Mouse (Mus musculus) c-Kit-positive CD71-positive TER-119-positive erythroid progenitor cells, embryonic 14.5 days (primary cell): Measurements from ENCODE around the gene Ntf5.

Experiments
- DNase-seq: peaks from one replicate; pipeline ENCODE4 v3.0.0-alpha.2; 2013; ENCODE audit warnings: low spot score

Ntf5 gene

GRCm38 (mm10) chr7:45435038-45435437 lies 21.5 kb downstream of the Ntf5 start:
- no peak for DNase-seq

GRCm38 (mm10) chr7:45436444-45436843 lies 22.9 kb downstream of the Ntf5 start:
- no peak for DNase-seq

GRCm38 (mm10) chr7:45437046-45437445 lies 23.6 kb downstream of the Ntf5 start:
- no peak for DNase-seq

- DNase-seq, result no peak
These were observed 24.2 kb downstream of the Ntf5 start, which contains the start of gene Ruvbl2 for GRCm38 (mm10) chr7:45437521-45438276. Gene Ruvbl2, minus strand, starts transcription at chr7:45438096.

GRCm38 (mm10) chr7:45443526-45444420 lies 30.3 kb downstream of the Ntf5 start:
- no peak for DNase-seq

GRCm38 (mm10) chr7:45446589-45446988 lies 33.1 kb downstream of the Ntf5 start:
- no peak for DNase-seq

- no peak for DNase-seq
These were observed 34.0 kb downstream of the Ntf5 start for GRCm38 (mm10) chr7:45447325-45447990.

- DNase-seq, result no peak
These were observed 36.5 kb downstream of the Ntf5 start for GRCm38 (mm10) chr7:45449974-45450373.

- DNase-seq, result peak; percentile 89
These were observed 38.0 kb downstream of the Ntf5 start for GRCm38 (mm10) chr7:45451344-45451982.

- no peak for DNase-seq
These were observed 41.5 kb downstream of the Ntf5 start for GRCm38 (mm10) chr7:45454971-45455370.

GRCm38 (mm10) chr7:45455932-45456696 lies 42.6 kb downstream of the Ntf5 start:
- DNase-seq, result no peak

GRCm38 (mm10) chr7:45456721-45457203 lies 43.3 kb downstream of the Ntf5 start:
- no peak for DNase-seq

- no peak for DNase-seq
These were observed 43.9 kb downstream of the Ntf5 start for GRCm38 (mm10) chr7:45457204-45458060.

- peak; percentile 63 for DNase-seq
These were observed 45.5 kb downstream of the Ntf5 start for GRCm38 (mm10) chr7:45458748-45459563.

GRCm38 (mm10) chr7:45459564-45460140 lies 46.2 kb downstream of the Ntf5 start, which contains the start of gene Ftl1:
Gene Ftl1, minus strand, starts transcription at chr7:45459884.
- DNase-seq, result peak; percentile 98

- no peak for DNase-seq
These were observed 46.9 kb downstream of the Ntf5 start for GRCm38 (mm10) chr7:45460377-45460776.

- DNase-seq, result peak; percentile 88
These were observed 47.4 kb downstream of the Ntf5 start for GRCm38 (mm10) chr7:45460860-45461314.

- no peak for DNase-seq
These were observed 47.8 kb downstream of the Ntf5 start for GRCm38 (mm10) chr7:45461326-45461725.

- DNase-seq, result no peak
These were observed 48.3 kb downstream of the Ntf5 start for GRCm38 (mm10) chr7:45461781-45462180.
